Mouse (Mus musculus) hindbrain, embryonic 16.5 days (tissue): ENCODE data around the gene Dpf2. TPM values are rescaled to one million over a fixed set of nuclear protein-coding genes. Genes with fewer than 3 reads are reported as not detected.
A peak's percentile ranks its signal among the peaks of the same experiment; 100 is the strongest.

Source experiments
- ATAC-seq: fragments of 200-750 bp; cut with Nextera tagmentation; 2 replicates; pipeline ENCODE4 v1.8.0; 2017; ENCODE audit warnings: moderate TSS enrichment, moderate library complexity
- H3K27ac ChIP-seq: fragments of 300-500 bp; sonication (generic); 2 replicates; pipeline ENCODE4 v1.5.1; 2014; ENCODE audit warnings: low read depth, mild to moderate bottlenecking, control low read depth, low read length, moderate library complexity
- H3K27me3 ChIP-seq: fragments of 300-500 bp; sonication (generic); replicated peaks from 2 replicates; pipeline ENCODE4 v1.6.1; 2014; ENCODE audit warnings: low read length; ENCODE audit not compliant: control insufficient read depth, insufficient read depth
- H3K36me3 ChIP-seq: fragments of 300-500 bp; sonication (generic); 2 replicates; pipeline ENCODE4 v1.6.1; 2014; ENCODE audit warnings: mild to moderate bottlenecking, low read length, moderate library complexity, mixed read lengths; ENCODE audit not compliant: control insufficient read depth, insufficient read depth
- H3K4me1 ChIP-seq: fragments of 300-500 bp; sonication (generic); 2 replicates; pipeline ENCODE4 v1.6.1; 2014; ENCODE audit warnings: low read depth, low read length; ENCODE audit not compliant: control insufficient read depth, insufficient read depth
- H3K4me2 ChIP-seq: fragments of 300-500 bp; sonication (generic); 2 replicates; pipeline ENCODE4 v1.6.1; 2014; ENCODE audit warnings: mild to moderate bottlenecking, low read length, control low read depth, moderate library complexity
- H3K4me3 ChIP-seq: fragments of 300-500 bp; sonication (generic); 2 replicates; pipeline ENCODE4 v1.5.1; 2014; ENCODE audit warnings: mild to moderate bottlenecking, low read length, control low read depth, moderate library complexity
- H3K9ac ChIP-seq: fragments of 300-500 bp; sonication (generic); 2 replicates; pipeline ENCODE4 v1.6.1; 2014; ENCODE audit warnings: low read depth, mild to moderate bottlenecking, control low read depth, low read length, moderate library complexity
- H3K9me3 ChIP-seq: fragments of 300-500 bp; sonication (generic); 2 replicates; pipeline ENCODE4 v1.6.1; 2014; ENCODE audit warnings: mild to moderate bottlenecking, low read length, moderate library complexity; ENCODE audit not compliant: control insufficient read depth
- WGBS: fragments of 180-500 bp; shearing (Covaris S2); extraction: QIAGEN DNeasy Blood & Tissue Kit; methylation state at CpG from one replicate; pipeline ENCODE4 v1.1.7; 2014; 5-methylcytosine and 5-hydroxymethylcytosine counted together
- polyA plus RNA-seq: library from polyadenylated mRNA; unstranded; fragments of >200 nt; fragmentation: Nextera tagmentation; extraction: Ambion mirVana; gene quantifications from 2 replicates; pipeline ENCODE4 v1.2.1, GENCODE M21; 2015

Dpf2 gene
- polyA plus RNA-seq, 1 experiment from 2014 or later, result 94.0 TPM

- Histone ChIP-seq H3K4me3 (no peak overlapping the region), H3K4me2 (0 out of 2 replicates have a peak overlapping the region, but pooled peaks have one; percentile 5), H3K27me3 (no peaks in the 10 kb centered on the region), H3K9me3 (no peaks in the 10 kb centered on the region), H3K4me1 (peaks cover 45% of the 10 kb centered on the region), H3K27ac (peak overlapping the region; percentile 94), H3K9ac (peak overlapping the region; percentile 47), H3K36me3 (peaks cover 4% of the 10 kb centered on the region; the same call in 1 of the 2 replicates)
- no peak for ATAC-seq
- 40% methylated on average over 13 of the region's 13 CpGs for WGBS
These were observed 63.8 kb downstream of the Dpf2 start for GRCm38 (mm10) chr19:5848826-5849672.

GRCm38 (mm10) chr19:5848032-5848825, 64.6 kb downstream of the Dpf2 start:
- H3K27me3 ChIP-seq, result no peaks in the 10 kb centered on the region
- H3K4me2 ChIP-seq, result peak overlapping the region; percentile 61
- WGBS, result 47% methylated on average over 14 of the region's 14 CpGs
- peak overlapping the region; percentile 94 for H3K27ac ChIP-seq
- H3K4me1 ChIP-seq, result peaks cover 50% of the 10 kb centered on the region
- H3K9ac ChIP-seq, result peak overlapping the region; percentile 58
- ATAC-seq, result no peak
- no peak overlapping the region for H3K4me3 ChIP-seq
- peaks cover 4% of the 10 kb centered on the region; the same call in 1 of the 2 replicates for H3K36me3 ChIP-seq
- H3K9me3 ChIP-seq, result no peaks in the 10 kb centered on the region

- H3K4me1 ChIP-seq, result peaks cover 53% of the 10 kb centered on the region
- H3K9me3 ChIP-seq, result no peaks in the 10 kb centered on the region
- no peak for ATAC-seq
- peak overlapping the region; percentile 94 for H3K27ac ChIP-seq
- 39% methylated on average over 4 of the region's 4 CpGs for WGBS
- peaks cover 4% of the 10 kb centered on the region; the same call in 1 of the 2 replicates for H3K36me3 ChIP-seq
- H3K4me3 ChIP-seq, result 0 out of 2 replicates have a peak overlapping the region, but pooled peaks have one; percentile 9
- H3K9ac ChIP-seq, result peak overlapping the region; percentile 58
- peak overlapping the region; percentile 61 for H3K4me2 ChIP-seq
- H3K27me3 ChIP-seq, result no peaks in the 10 kb centered on the region
These were observed 65.5 kb downstream of the Dpf2 start for GRCm38 (mm10) chr19:5847306-5847796.

GRCm38 (mm10) chr19:5846557-5847305, 66.1 kb downstream of the Dpf2 start:
- Histone ChIP-seq H3K36me3 (no peaks in the 10 kb centered on the region), H3K4me1 (peaks cover 53% of the 10 kb centered on the region), H3K27ac (peak overlapping the region; percentile 94), H3K9me3 (no peaks in the 10 kb centered on the region), H3K4me3 (peak overlapping the region; percentile 21), H3K4me2 (peak overlapping the region; percentile 61), H3K27me3 (no peaks in the 10 kb centered on the region), H3K9ac (peak overlapping the region; percentile 58)
- 1% methylated on average over 16 of the region's 16 CpGs for WGBS
- peak; percentile 87 for ATAC-seq

Other genes with a start within 250 kb of the Dpf2 start
- gene Sipa1, start 249.3 kb downstream of the Dpf2 start, polyA plus RNA-seq, result 14.3 and 19.1 TPM in 2 replicates
- 9.2 and 13.2 TPM in 2 replicates for gene Map3k11, start 224.3 kb downstream of the Dpf2 start, polyA plus RNA-seq
- gene Pcnx3, start 224.1 kb downstream of the Dpf2 start, polyA plus RNA-seq, result 22.6 and 24.8 TPM in 2 replicates
- not detected in 2 replicates for gene Kcnk7, start 208.6 kb downstream of the Dpf2 start, polyA plus RNA-seq
- 21.6 and 29.7 TPM in 2 replicates for gene Ehbp1l1, start 186.7 kb downstream of the Dpf2 start, polyA plus RNA-seq
- gene Fam89b, start 183.4 kb downstream of the Dpf2 start, polyA plus RNA-seq, result 118 and 128 TPM in 2 replicates
- 11.6 and 15.4 TPM in 2 replicates for gene Ltbp3, start 172.1 kb downstream of the Dpf2 start, polyA plus RNA-seq
- gene Scyl1, start 141.6 kb downstream of the Dpf2 start, polyA plus RNA-seq, result 83.2 and 93.9 TPM in 2 replicates
- 18.1 and 20.1 TPM in 2 replicates for gene Frmd8, start 37.7 kb downstream of the Dpf2 start, polyA plus RNA-seq
- gene Slc25a45, start 35.2 kb downstream of the Dpf2 start, polyA plus RNA-seq, result 2.2 and 2.6 TPM in 2 replicates
- gene Tigd3, start 18.9 kb downstream of the Dpf2 start, polyA plus RNA-seq, result 10.0 and 10.2 TPM in 2 replicates
- gene Cdc42ep2, start 11.8 kb upstream of the Dpf2 start, polyA plus RNA-seq, result 22.2 and 23.4 TPM in 2 replicates
- gene Pola2, start 51.2 kb upstream of the Dpf2 start, polyA plus RNA-seq, result 22.4 and 26.6 TPM in 2 replicates
- gene Slc22a20, start 73.1 kb upstream of the Dpf2 start, polyA plus RNA-seq, result not detected in 2 replicates
- gene Capn1, start 102.9 kb upstream of the Dpf2 start, polyA plus RNA-seq, result 5.2 and 5.6 TPM in 2 replicates
- gene Syvn1, start 133.6 kb upstream of the Dpf2 start, polyA plus RNA-seq, result 29.0 and 38.4 TPM in 2 replicates
- 62.4 and 68.8 TPM in 2 replicates for gene Mrpl49, start 144.8 kb upstream of the Dpf2 start, polyA plus RNA-seq
- gene Fau, start 144.8 kb upstream of the Dpf2 start, polyA plus RNA-seq, result 471 and 479 TPM in 2 replicates
- 31.5 and 35.2 TPM in 2 replicates for gene Znhit2, start 148.2 kb upstream of the Dpf2 start, polyA plus RNA-seq
- gene Tm7sf2, start 155.4 kb upstream of the Dpf2 start, polyA plus RNA-seq, result 61.3 and 64.6 TPM in 2 replicates
- 89.5 and 91.3 TPM in 2 replicates for gene Vps51, start 164.2 kb upstream of the Dpf2 start, polyA plus RNA-seq
- not detected in 2 replicates for gene Tmem262, start 167.0 kb upstream of the Dpf2 start, polyA plus RNA-seq
- 1.2 and 1.5 TPM in 2 replicates for gene Gm28374, start 169.2 kb upstream of the Dpf2 start, polyA plus RNA-seq
- 74.8 and 77.4 TPM in 2 replicates for gene Zfpl1, start 171.9 kb upstream of the Dpf2 start, polyA plus RNA-seq
- gene Cdca5, start 172.0 kb upstream of the Dpf2 start, polyA plus RNA-seq, result 6.8 and 7.7 TPM in 2 replicates
- not detected in 2 replicates for gene AC131692.1, start 181.4 kb upstream of the Dpf2 start, polyA plus RNA-seq
- 0.41 and 0.43 TPM in 2 replicates for gene Naaladl1, start 192.8 kb upstream of the Dpf2 start, polyA plus RNA-seq
- 48.5 and 53.9 TPM in 2 replicates for gene Sac3d1, start 205.6 kb upstream of the Dpf2 start, polyA plus RNA-seq
- gene Snx15, start 215.3 kb upstream of the Dpf2 start, polyA plus RNA-seq, result 64.3 and 66.9 TPM in 2 replicates
- gene Batf2, start 228.0 kb upstream of the Dpf2 start, polyA plus RNA-seq, result not detected in 2 replicates
- 154 and 162 TPM in 2 replicates for gene Arl2, start 228.5 kb upstream of the Dpf2 start, polyA plus RNA-seq